Mouse (Mus musculus) embryonic facial prominence, embryonic 14.5 days (tissue): ENCODE measurements at regions not wholly inside any gene's neighbourhood (a gene's known extent, or its start where the extent isn't known, plus 50 kb on each side); places are given as distances from the start of the nearest gene placed in this dataset.
A peak's percentile ranks its signal among the peaks of the same experiment; 100 is the strongest.

Experiments
- ATAC-seq: fragments of 200-750 bp; cut with Nextera tagmentation; 2 replicates; pipeline ENCODE4 v1.8.0; 2017; ENCODE audit warnings: low read depth, moderate number of reproducible peaks, moderate TSS enrichment
- DNase-seq: peaks from one replicate; pipeline ENCODE4 v3.0.0-alpha.2; 2015; ENCODE audit warnings: low spot score
- H3K27ac ChIP-seq: fragments of 300-500 bp; sonication (generic); replicated peaks from 2 replicates; pipeline ENCODE4 v1.5.1; 2014; ENCODE audit warnings: low read depth, mild to moderate bottlenecking, low read length, moderate library complexity
- H3K27me3 ChIP-seq: fragments of 300-500 bp; sonication (generic); replicated peaks from 2 replicates; pipeline ENCODE4 v1.6.1; 2014; ENCODE audit warnings: low read length; ENCODE audit not compliant: control insufficient read depth, insufficient read depth
- H3K36me3 ChIP-seq: fragments of 300-500 bp; sonication (generic); 2 replicates; pipeline ENCODE4 v1.6.1; 2014; ENCODE audit warnings: low read length, mixed read lengths; ENCODE audit not compliant: control insufficient read depth, insufficient read depth
- H3K4me1 ChIP-seq: fragments of 300-500 bp; sonication (generic); 2 replicates; pipeline ENCODE4 v1.6.1; 2014; ENCODE audit warnings: antibody characterized with exemption, low read length; ENCODE audit not compliant: control insufficient read depth, insufficient read depth
- H3K4me2 ChIP-seq: fragments of 300-500 bp; sonication (generic); 2 replicates; pipeline ENCODE4 v1.6.1; 2014; ENCODE audit warnings: low read depth, mild to moderate bottlenecking, low read length, moderate library complexity, mixed read lengths
- H3K4me3 ChIP-seq: fragments of 300-500 bp; sonication (generic); 2 replicates; pipeline ENCODE4 v1.5.1; 2014; ENCODE audit warnings: low read depth, mild to moderate bottlenecking, low read length
- H3K9ac ChIP-seq: fragments of 300-500 bp; sonication (generic); 2 replicates; pipeline ENCODE4 v1.6.1; 2014; ENCODE audit warnings: low read depth, mild to moderate bottlenecking, low read length, moderate library complexity, mixed read lengths
- H3K9me3 ChIP-seq: fragments of 300-500 bp; sonication (generic); 2 replicates; pipeline ENCODE4 v1.6.1; 2016; ENCODE audit warnings: low read length; ENCODE audit not compliant: control insufficient read depth
- WGBS: fragments of 180-500 bp; shearing (Covaris S2); extraction: QIAGEN DNeasy Blood & Tissue Kit; methylation state at CpG from one replicate; pipeline ENCODE4 v1.1.7; 2014; 5-methylcytosine and 5-hydroxymethylcytosine counted together

GRCm38 (mm10) chr13:31248996-31249395, 275.0 kb downstream of the Gm5447 start:
- H3K27ac ChIP-seq: peak overlapping the region; percentile 61
- H3K36me3 ChIP-seq: no peaks in the 10 kb centered on the region
- no peaks in the 10 kb centered on the region for H3K9me3 ChIP-seq
- no peak overlapping the region for H3K4me3 ChIP-seq
- 90% methylated on average over 3 of the region's 3 CpGs for WGBS
- peaks cover 11% of the 10 kb centered on the region; the same call in 1 of the 2 replicates for H3K4me1 ChIP-seq
- DNase-seq (no peak), ATAC-seq (no peak)
- no peak overlapping the region for H3K4me2 ChIP-seq
- no peaks in the 10 kb centered on the region for H3K27me3 ChIP-seq
- H3K9ac ChIP-seq: no peak overlapping the region

- 29% methylated on average over 5 of the region's 5 CpGs for WGBS
- ATAC-seq (no peak), DNase-seq (peak; percentile 87)
- no peaks in the 10 kb centered on the region for H3K36me3 ChIP-seq
- H3K27me3 ChIP-seq: no peaks in the 10 kb centered on the region
- no peak overlapping the region for H3K4me3 ChIP-seq
- peak overlapping the region; percentile 61 for H3K27ac ChIP-seq
- H3K9ac ChIP-seq: no peak overlapping the region
- H3K4me2 ChIP-seq: no peak overlapping the region
- H3K4me1 ChIP-seq: peaks cover 11% of the 10 kb centered on the region; the same call in 1 of the 2 replicates
- H3K9me3 ChIP-seq: no peaks in the 10 kb centered on the region
Measured at GRCm38 (mm10) chr13:31249525-31249924, 275.5 kb downstream of the Gm5447 start.

- Histone ChIP-seq H3K9ac (no peak overlapping the region), H3K27ac (no peak overlapping the region), H3K36me3 (no peaks in the 10 kb centered on the region), H3K4me1 (peaks cover 8% of the 10 kb centered on the region; the same call in 1 of the 2 replicates), H3K4me2 (no peak overlapping the region), H3K27me3 (no peaks in the 10 kb centered on the region), H3K9me3 (no peaks in the 10 kb centered on the region), H3K4me3 (no peak overlapping the region)
- WGBS: 69% methylated on average over 4 of the region's 4 CpGs
- ATAC-seq (no peak), DNase-seq (no peak)
Measured at GRCm38 (mm10) chr13:31254016-31254415, 280.0 kb downstream of the Gm5447 start.

GRCm38 (mm10) chr13:31254744-31255143, 280.7 kb downstream of the Gm5447 start:
- Histone ChIP-seq H3K4me2 (no peak overlapping the region), H3K27ac (no peak overlapping the region), H3K4me1 (peaks cover 4% of the 10 kb centered on the region; the same call in 1 of the 2 replicates), H3K36me3 (no peaks in the 10 kb centered on the region), H3K9me3 (no peaks in the 10 kb centered on the region), H3K27me3 (no peaks in the 10 kb centered on the region), H3K4me3 (no peak overlapping the region), H3K9ac (no peak overlapping the region)
- WGBS: 81% methylated on average over 3 of the region's 3 CpGs
- ATAC-seq (no peak), DNase-seq (no peak)

GRCm38 (mm10) chr13:31255506-31255905, 281.5 kb downstream of the Gm5447 start:
- no peaks in the 10 kb centered on the region for H3K9me3 ChIP-seq
- no peaks in the 10 kb centered on the region for H3K27me3 ChIP-seq
- no peak overlapping the region for H3K4me3 ChIP-seq
- no peaks in the 10 kb centered on the region for H3K4me1 ChIP-seq
- H3K9ac ChIP-seq: no peak overlapping the region
- no peak overlapping the region for H3K4me2 ChIP-seq
- DNase-seq (no peak), ATAC-seq (no peak)
- 73% methylated on average over 3 of the region's 3 CpGs for WGBS
- no peaks in the 10 kb centered on the region for H3K36me3 ChIP-seq
- no peak overlapping the region for H3K27ac ChIP-seq

GRCm38 (mm10) chr13:31267865-31268264, 288.1 kb upstream of the Foxq1 start:
- no peak overlapping the region for H3K4me3 ChIP-seq
- no peaks in the 10 kb centered on the region for H3K9me3 ChIP-seq
- H3K9ac ChIP-seq: no peak overlapping the region
- 72% methylated on average over 3 of the region's 3 CpGs for whole genome bisulfite sequencing
- H3K27me3 ChIP-seq: no peaks in the 10 kb centered on the region
- no peaks in the 10 kb centered on the region for H3K4me1 ChIP-seq
- no peak overlapping the region for H3K27ac ChIP-seq
- H3K36me3 ChIP-seq: no peaks in the 10 kb centered on the region
- no peak for ATAC-seq
- H3K4me2 ChIP-seq: no peak overlapping the region
- DNase-seq: no peak

GRCm38 (mm10) chr13:31276005-31276644, 279.8 kb upstream of the Foxq1 start:
- H3K27me3 ChIP-seq: no peaks in the 10 kb centered on the region
- peak; percentile 4 for DNase-seq
- no peaks in the 10 kb centered on the region for H3K4me1 ChIP-seq
- ATAC-seq: no peak
- 42% methylated on average over 6 of the region's 6 CpGs for WGBS
- no peaks in the 10 kb centered on the region for H3K9me3 ChIP-seq
- H3K9ac ChIP-seq: no peak overlapping the region
- H3K27ac ChIP-seq: no peak overlapping the region
- no peaks in the 10 kb centered on the region for H3K36me3 ChIP-seq
- H3K4me2 ChIP-seq: no peak overlapping the region
- H3K4me3 ChIP-seq: no peak overlapping the region

- ATAC-seq (no peak), DNase-seq (no peak)
- 80% methylated on average over 7 of the region's 7 CpGs for WGBS
- Histone ChIP-seq H3K27ac (no peak overlapping the region), H3K36me3 (no peaks in the 10 kb centered on the region), H3K4me1 (no peaks in the 10 kb centered on the region), H3K4me3 (no peak overlapping the region), H3K4me2 (no peak overlapping the region), H3K9ac (no peak overlapping the region), H3K27me3 (no peaks in the 10 kb centered on the region), H3K9me3 (no peaks in the 10 kb centered on the region)
Measured at GRCm38 (mm10) chr13:31290630-31291029, 265.3 kb upstream of the Foxq1 start.
